Mouse (Mus musculus): ENCODE results near the gene Tmod4. TPM values are rescaled to one million over a fixed set of nuclear protein-coding genes. Genes with fewer than 3 reads are reported as not detected.
"Not testable (repeated sequence)": the region's sequence is repeated elsewhere in the genome, so short reads cannot be mapped to it uniquely, and the experiment has no call there.

Gene Tmod4
- total and polyA plus RNA-seq, 2 experiments from 2014 or later = 0.41 TPM; not detected in 1

DNA sequence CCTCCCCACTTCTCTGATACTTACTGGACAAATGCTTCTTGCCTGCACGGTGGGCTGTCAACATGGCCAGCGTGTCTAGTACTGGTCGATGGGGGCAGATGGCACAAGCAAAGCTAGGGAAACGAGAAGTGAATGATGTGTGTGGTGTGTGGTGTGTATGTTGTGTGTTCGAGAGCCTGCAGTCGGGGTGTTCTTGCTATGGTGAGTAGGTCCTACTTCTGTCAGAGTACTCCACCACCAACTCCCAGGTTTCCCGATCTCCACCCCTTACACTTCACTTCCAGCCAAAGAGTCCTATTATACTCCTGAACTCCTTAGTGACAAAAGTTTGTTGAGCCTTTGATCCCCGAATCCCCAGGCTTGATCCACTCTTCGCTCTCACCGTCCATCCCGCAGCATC lies 8.9 kb downstream of the Tmod4 start:
- ATAC-seq (ENCODE audit: low FRiP score) = no peak
- no peak for DNase-seq (ENCODE audit: low spot score)
- 61% methylated on average over 11 of the region's 11 CpGs for whole genome bisulfite sequencing
- peak overlapping the region; percentile 60 for H3K27ac ChIP-seq (ENCODE audit: low read depth, low read length)
- H3K4me3 ChIP-seq (ENCODE audit: low read depth, low read length) = peak overlapping the region; percentile 53
- H3K9ac ChIP-seq (replicated peaks; ENCODE audit: low read length, poor library complexity, severe bottlenecking) = peak overlapping the region; percentile 74
- peaks cover 13% of the 10 kb centered on the region for H3K36me3 ChIP-seq (ENCODE audit: insufficient read depth, low read length)
- H3K4me1 ChIP-seq (ENCODE audit: insufficient read depth, low read length) = peaks cover 6% of the 10 kb centered on the region; the same call in 1 of the 2 replicates
- no peaks in the 10 kb centered on the region for H3K9me3 ChIP-seq (ENCODE audit: low read length)
- H3K4me2 ChIP-seq (ENCODE audit: low read depth, low read length, poor library complexity, severe bottlenecking) = peak overlapping the region; percentile 83
- H3K27me3 ChIP-seq (ENCODE audit: insufficient read depth, low read length) = no peaks in the 10 kb centered on the region
- TF ChIP-seq CTCF (IDR thresholded peaks at IDR 0.05) = no peak

DNA sequence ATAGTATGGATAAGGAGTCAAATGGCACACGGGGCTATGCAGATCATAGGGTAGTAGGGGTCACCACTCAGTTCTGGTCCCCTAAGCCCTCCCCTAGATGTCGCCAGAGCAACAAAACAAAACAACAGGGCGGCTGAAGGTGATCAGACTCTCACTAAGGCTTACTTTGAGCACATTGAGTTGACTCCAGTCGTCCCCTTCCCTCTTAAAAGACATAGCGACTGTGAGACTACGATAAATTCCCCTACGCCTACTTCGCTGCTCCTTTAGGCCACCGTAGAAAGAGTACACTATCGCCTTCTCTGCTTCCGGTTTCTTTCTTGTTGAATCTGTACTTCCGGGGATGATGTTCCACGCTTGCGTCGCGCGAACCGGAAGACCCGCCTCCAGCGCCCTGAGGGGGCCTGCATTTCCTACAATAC lies 9.4 kb downstream of the Tmod4 start, which contains the start of the genes Scnm1 and Lysmd1:
TSS of gene Scnm1 (minus strand) at position 332 of the 422 bp plus-strand sequence.
TSS of gene Lysmd1 (plus strand) at position 409 of the 422 bp plus-strand sequence.
- ATAC-seq (ENCODE audit: low FRiP score) = peak; percentile 92
- under 1% methylated on average over 20 of the region's 20 CpGs for WGBS
- TF ChIP-seq CTCF (IDR thresholded peaks at IDR 0.05) = peak; percentile 52

GRCm38 (mm10) chr3:95134133-95134532 lies 9.9 kb downstream of the Tmod4 start:
- not testable (repeated sequence) for H3K4me1 ChIP-seq (ENCODE audit: insufficient read depth, low read length); H3K27me3 ChIP-seq (ENCODE audit: insufficient read depth, low read length); H3K36me3 ChIP-seq (ENCODE audit: insufficient read depth, low read length); H3K9ac ChIP-seq (replicated peaks; ENCODE audit: low read length, poor library complexity, severe bottlenecking); H3K4me2 ChIP-seq (ENCODE audit: low read depth, low read length, poor library complexity, severe bottlenecking); H3K27ac ChIP-seq (ENCODE audit: low read depth, low read length); H3K9me3 ChIP-seq (ENCODE audit: low read length); DNase-seq (ENCODE audit: low spot score)
- ATAC-seq (ENCODE audit: low FRiP score) = peak; percentile 55
- H3K4me3 ChIP-seq (ENCODE audit: low read depth, low read length) = peak overlapping the region; percentile 53; the same call in 1 of the 2 replicates
- WGBS = no CpG with 5 or more reads among the region's 12 CpGs

More for the DNA sequence above, 9.4 kb downstream of the Tmod4 start, which contains the start of the genes Scnm1 and Lysmd1:
- H3K9ac ChIP-seq (replicated peaks; ENCODE audit: low read length, poor library complexity, severe bottlenecking) = peak within 1 kb of the TSS; percentile 74
- peaks cover 6% of the 10 kb centered on the region; the same call in 1 of the 2 replicates for H3K4me1 ChIP-seq (ENCODE audit: insufficient read depth, low read length)
- no peaks in the 10 kb centered on the region for H3K27me3 ChIP-seq (ENCODE audit: insufficient read depth, low read length)
- H3K4me3 ChIP-seq (ENCODE audit: low read depth, low read length) = peak within 1 kb of the TSS; percentile 53
- H3K9me3 ChIP-seq (ENCODE audit: low read length) = no peaks in the 10 kb centered on the region
- H3K4me2 ChIP-seq (ENCODE audit: low read depth, low read length, poor library complexity, severe bottlenecking) = peak within 1 kb of the TSS; percentile 83
- H3K27ac ChIP-seq (ENCODE audit: low read depth, low read length) = peak within 1 kb of the TSS; percentile 60
- H3K36me3 ChIP-seq (ENCODE audit: insufficient read depth, low read length) = peaks cover 13% of the 10 kb centered on the region
- DNase-seq (ENCODE audit: low spot score) = peak; percentile 97

- H3K4me2 ChIP-seq (ENCODE audit: low read depth, low read length, poor library complexity, severe bottlenecking) = peak overlapping the region; percentile 64
- peaks cover 4% of the 10 kb centered on the region for H3K36me3 ChIP-seq (ENCODE audit: insufficient read depth, low read length)
- ATAC-seq (ENCODE audit: low FRiP score) (no peak), DNase-seq (ENCODE audit: low spot score) (peak; percentile 22)
- no peaks in the 10 kb centered on the region for H3K9me3 ChIP-seq (ENCODE audit: low read length)
- peak overlapping the region; percentile 34 for H3K4me3 ChIP-seq (ENCODE audit: low read depth, low read length)
- no peak overlapping the region for H3K27ac ChIP-seq (ENCODE audit: low read depth, low read length)
- no peaks in the 10 kb centered on the region for H3K27me3 ChIP-seq (ENCODE audit: insufficient read depth, low read length)
- WGBS = 42% methylated on average over 6 of the region's 6 CpGs
- peaks cover 6% of the 10 kb centered on the region; the same call in 1 of the 2 replicates for H3K4me1 ChIP-seq (ENCODE audit: insufficient read depth, low read length)
- no peak overlapping the region; the same call in 1 of the 2 replicates for H3K9ac ChIP-seq (replicated peaks; ENCODE audit: low read length, poor library complexity, severe bottlenecking)
- no peak for TF ChIP-seq CTCF (IDR thresholded peaks at IDR 0.05)
Measured at GRCm38 (mm10) chr3:95135023-95135422, 10.7 kb downstream of the Tmod4 start.

DNA sequence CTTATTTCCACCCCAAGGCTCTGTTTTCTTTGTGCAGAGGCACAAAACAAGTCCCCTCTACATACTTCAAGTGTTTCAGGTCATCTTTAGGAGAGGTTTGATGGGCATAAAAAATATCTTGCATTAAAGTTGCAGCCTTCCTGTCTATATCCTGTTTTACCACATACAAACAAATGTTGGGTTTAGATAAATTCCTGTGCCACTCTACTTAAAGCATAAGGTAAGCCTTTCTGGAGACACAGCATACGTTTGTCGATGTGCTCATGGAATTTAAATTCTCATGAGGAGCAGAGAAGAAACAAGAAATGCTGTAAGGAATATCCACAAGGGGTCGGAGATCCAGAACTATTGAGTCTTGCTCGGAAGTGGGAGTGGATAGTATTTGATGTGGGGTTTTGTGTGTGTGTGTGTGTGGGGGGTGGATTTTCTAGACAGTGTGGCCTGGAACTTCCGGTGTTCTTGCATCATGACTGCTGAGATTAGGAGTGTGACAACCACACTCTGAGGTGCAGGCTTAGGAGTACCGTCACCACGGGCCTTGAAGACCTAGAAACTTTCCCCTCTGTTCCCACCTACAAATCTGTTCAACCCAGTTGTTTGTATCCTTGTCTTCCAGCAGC lies 11.3 kb downstream of the Tmod4 start:
- no peak for TF ChIP-seq CTCF (IDR thresholded peaks at IDR 0.05)
- WGBS = 87% methylated on average over 7 of the region's 7 CpGs
- DNase-seq (ENCODE audit: low spot score) (no peak), ATAC-seq (ENCODE audit: low FRiP score) (no peak)
- Histone ChIP-seq H3K36me3 (ENCODE audit: insufficient read depth, low read length) (peaks cover 8% of the 10 kb centered on the region), H3K9ac (replicated peaks; ENCODE audit: low read length, poor library complexity, severe bottlenecking) (no peak overlapping the region), H3K4me3 (ENCODE audit: low read depth, low read length) (peak overlapping the region; percentile 34; the same call in 1 of the 2 replicates), H3K27ac (ENCODE audit: low read depth, low read length) (no peak overlapping the region), H3K4me1 (ENCODE audit: insufficient read depth, low read length) (peaks cover 6% of the 10 kb centered on the region; the same call in 1 of the 2 replicates), H3K4me2 (ENCODE audit: low read depth, low read length, poor library complexity, severe bottlenecking) (peak overlapping the region; percentile 64), H3K9me3 (ENCODE audit: low read length) (no peaks in the 10 kb centered on the region), H3K27me3 (ENCODE audit: insufficient read depth, low read length) (no peaks in the 10 kb centered on the region)

DNA sequence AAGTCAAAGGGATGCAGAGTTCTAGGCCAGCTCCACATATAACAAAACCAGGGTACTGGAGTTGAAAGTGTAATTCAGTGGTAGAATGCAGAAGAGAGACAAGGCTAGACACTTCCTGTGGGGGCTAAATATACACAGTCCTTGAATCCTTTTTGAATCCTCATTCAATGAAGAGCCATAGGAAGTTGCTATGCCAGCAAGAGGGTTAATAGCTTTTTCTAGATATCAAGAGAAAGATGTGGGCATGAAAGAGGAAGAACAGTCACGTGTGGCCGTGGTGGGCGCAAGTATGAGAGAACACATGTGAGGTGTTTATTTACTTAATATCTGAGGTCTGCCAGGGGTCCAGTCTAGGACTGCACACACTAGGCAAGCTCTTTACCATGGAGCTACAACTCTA lies 12.1 kb downstream of the Tmod4 start:
- no peak for DNase-seq (ENCODE audit: low spot score)
- Histone ChIP-seq H3K36me3 (ENCODE audit: insufficient read depth, low read length) (peaks cover 9% of the 10 kb centered on the region), H3K27me3 (ENCODE audit: insufficient read depth, low read length) (no peaks in the 10 kb centered on the region), H3K9ac (replicated peaks; ENCODE audit: low read length, poor library complexity, severe bottlenecking) (no peak overlapping the region), H3K4me2 (ENCODE audit: low read depth, low read length, poor library complexity, severe bottlenecking) (no peak overlapping the region), H3K9me3 (ENCODE audit: low read length) (no peaks in the 10 kb centered on the region), H3K4me3 (ENCODE audit: low read depth, low read length) (no peak overlapping the region), H3K27ac (ENCODE audit: low read depth, low read length) (no peak overlapping the region), H3K4me1 (ENCODE audit: insufficient read depth, low read length) (peaks cover 6% of the 10 kb centered on the region; the same call in 1 of the 2 replicates)
- no peak for TF ChIP-seq CTCF (IDR thresholded peaks at IDR 0.05)
- WGBS = 90% methylated on average over 3 of the region's 3 CpGs
- no peak for ATAC-seq (ENCODE audit: low FRiP score)

All from midbrain, postnatal 0 days (tissue).